In the genomic region with DNA sequence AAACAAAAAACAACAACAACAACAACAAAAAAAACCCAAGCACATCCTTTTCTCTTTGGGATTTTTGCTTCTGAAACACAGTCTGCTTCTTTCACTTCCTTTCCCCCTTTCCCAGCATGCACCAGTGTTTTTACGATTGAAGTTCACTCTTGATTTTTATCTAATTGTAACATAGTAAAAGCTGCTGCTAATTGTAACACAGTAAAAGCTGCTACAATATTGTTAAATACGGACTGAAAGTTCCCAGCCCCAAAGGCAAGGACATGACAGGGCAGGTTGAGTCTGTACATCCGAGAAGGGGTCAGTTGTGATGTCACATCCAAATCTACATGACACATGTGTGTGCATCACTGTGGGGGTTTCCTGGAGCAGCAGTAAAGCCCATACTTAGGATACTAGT, we compare ENCODE assay signal across 26 mouse cellular contexts. TPM values are rescaled to one million over a fixed set of nuclear protein-coding genes. Genes with fewer than 3 reads are reported as not detected.
DNase-seq lines count a peak whose midpoint lies in the region; ATAC-seq and TF ChIP-seq lines count a peak whose summit lies in the region.
"Had no signal": no experiment of that assay in that cellular context is flagged by ENCODE, and none has a peak within 500 bp of the region (broad histone marks: within the 10 kb centered on the region; RNA-seq: fewer than 3 reads in every experiment).

No protein-coding gene starts in this region.

- H3K4me2 ChIP-seq in liver, embryonic 12.5 days = no peak overlapping the region
- H3K4me2 ChIP-seq: heart, embryonic 15.5 days; hindbrain, embryonic 13.5 days had no signal

- DNase-seq in thymus, adult 2 months = peak; percentile 22
- no peak for DNase-seq in thymus, adult 18-20 months
- peak; percentile 71 for DNase-seq in MEL (ENCODE audit: low read depth, low spot score)
- DNase-seq in thymus, postnatal 14 days = no peak
- DNase-seq in layer of hippocampus, adult 11-12 months (ENCODE audit: low spot score) = no peak
- DNase-seq: adrenal gland, adult 8-10 months; adrenal gland, postnatal 36 days; cerebellum, adult 2 months; cerebellum, postnatal 10 days; gastrocnemius, adult 2 months; gastrocnemius, postnatal 25 days; heart, postnatal 14 days had no signal

- peak overlapping the region; percentile 62 for H3K9ac ChIP-seq in MEL (ENCODE audit: control insufficient read depth, low read depth, low read length, poor library complexity, severe bottlenecking)
- no peak overlapping the region for H3K9ac ChIP-seq in liver, embryonic 12.5 days
- H3K9ac ChIP-seq: heart, embryonic 15.5 days; hindbrain, embryonic 13.5 days had no signal

- H3K36me3 ChIP-seq in thymus, adult 2 months (ENCODE audit: control insufficient read depth, insufficient read depth, low read length) = no peaks in the 10 kb centered on the region
- peaks cover 0 to 49% of the 10 kb centered on the region in 2 experiments; a peak in 2 of 4 replicates for H3K36me3 ChIP-seq in MEL (ENCODE audit: control insufficient read depth in 1 of 2, insufficient read depth in 2 of 2, low read length in 2 of 2)
- H3K36me3 ChIP-seq in liver, embryonic 12.5 days = no peaks in the 10 kb centered on the region
- H3K36me3 ChIP-seq: embryonic facial prominence, embryonic 10.5 days; forebrain, embryonic 10.5 days; heart, embryonic 10.5 days; heart, embryonic 15.5 days; hindbrain, embryonic 13.5 days had no signal

- no peak overlapping the region for H3K4me3 ChIP-seq in thymus, adult 2 months (ENCODE audit: control insufficient read depth, insufficient read depth, low read length)
- peak overlapping the region; percentile 32 to 34 for H3K4me3 ChIP-seq in MEL (ENCODE audit: control insufficient read depth in 1 of 2, insufficient read depth in 1 of 2, low read depth in 2 of 2, low read length in 2 of 2)
- H3K4me3 ChIP-seq in liver, embryonic 12.5 days = no peak overlapping the region
- H3K4me3 ChIP-seq: embryonic facial prominence, embryonic 10.5 days; erythroblast, embryonic 14.5 days; forebrain, embryonic 10.5 days; gastrocnemius, adult 2 months; heart, embryonic 10.5 days; heart, embryonic 15.5 days; hindbrain, embryonic 13.5 days had no signal

- peaks cover 9% of the 10 kb centered on the region; the same call in 1 of the 2 replicates for H3K4me1 ChIP-seq in thymus, adult 2 months (replicated peaks; ENCODE audit: control insufficient read depth, insufficient read depth, low read length)
- H3K4me1 ChIP-seq in MEL (ENCODE audit: control insufficient read depth in 1 of 2, insufficient read depth in 2 of 2, low read length in 2 of 2) = peaks cover 31 to 75% of the 10 kb centered on the region in 2 experiments
- H3K4me1 ChIP-seq in liver, embryonic 12.5 days = no peaks in the 10 kb centered on the region
- H3K4me1 ChIP-seq: hindbrain, embryonic 13.5 days had no signal

- TF ChIP-seq POLR2A in thymus, adult 2 months (IDR thresholded peaks at IDR 0.05; ENCODE audit: control insufficient read depth, extremely low read depth, insufficient read depth, low read length, poor library complexity) = no peak
- TF ChIP-seq POLR2A in MEL (IDR thresholded peaks at IDR 0.05; ENCODE audit: control insufficient read depth in 1 of 2, insufficient read depth in 1 of 2, low read depth in 1 of 2, low read length in 2 of 2, poor library complexity in 1 of 2) = no peak

- 52% methylated on average over 3 of the region's 3 CpGs for WGBS in thymus, adult 2 months
- 39% methylated on average over 3 of the region's 3 CpGs for WGBS in liver, embryonic 12.5 days (ENCODE audit: insufficient replicate concordance)

- no peaks in the 10 kb centered on the region for H3K27me3 ChIP-seq in thymus, adult 2 months (ENCODE audit: control insufficient read depth, insufficient read depth, low read length)
- H3K27me3 ChIP-seq in MEL (ENCODE audit: control insufficient read depth in 1 of 2, insufficient read depth in 2 of 2, low read length in 2 of 2) = no peaks in the 10 kb centered on the region
- H3K27me3 ChIP-seq in liver, embryonic 12.5 days (replicated peaks) = peaks cover 73% of the 10 kb centered on the region

- no peak for TF ChIP-seq CTCF in thymus, adult 2 months (IDR thresholded peaks at IDR 0.05; ENCODE audit: borderline replicate concordance, control insufficient read depth, extremely low read depth, insufficient read depth, low read length, poor library complexity)
- TF ChIP-seq CTCF in MEL (IDR thresholded peaks at IDR 0.05 in 2 of 3, conservative IDR thresholded peaks at IDR 0.05 in 1 of 3; ENCODE audit: control insufficient read depth in 1 of 3, insufficient read depth in 1 of 3, low read depth in 2 of 3, low read length in 3 of 3, poor library complexity in 1 of 3, severe bottlenecking in 1 of 3) = no peak

- peak; percentile 38 for ATAC-seq in inflammation-experienced regulatory T-cells, adult 6 months
- no peak for ATAC-seq in liver, embryonic 12.5 days
- ATAC-seq: forebrain, embryonic 14.5 days; hindbrain, postnatal 0 days; intestine, embryonic 16.5 days had no signal

- no peak overlapping the region for H3K27ac ChIP-seq in thymus, adult 2 months (ENCODE audit: control insufficient read depth, insufficient read depth, low read length)
- H3K27ac ChIP-seq in MEL (ENCODE audit: control insufficient read depth, low read depth, low read length) = peak overlapping the region; percentile 97
- H3K27ac ChIP-seq in liver, embryonic 12.5 days = no peak overlapping the region
- H3K27ac ChIP-seq: embryonic facial prominence, embryonic 10.5 days; forebrain, embryonic 10.5 days; heart, embryonic 10.5 days; heart, embryonic 15.5 days; hindbrain, embryonic 13.5 days; hindbrain, postnatal 0 days had no signal

- TF ChIP-seq EP300 in MEL (IDR thresholded peaks at IDR 0.05; ENCODE audit: low read depth in 1 of 2, low read length in 2 of 2) = peak in 1 of 2 experiments; percentile 52; a peak in 1 of 4 replicates

- TF ChIP-seq RAD21 in MEL (IDR thresholded peaks at IDR 0.05; ENCODE audit: low read depth, low read length) = no peak

- no peaks in the 10 kb centered on the region for H3K9me3 ChIP-seq in MEL (replicated peaks; ENCODE audit: insufficient read depth, low read length)
- no peaks in the 10 kb centered on the region for H3K9me3 ChIP-seq in liver, embryonic 12.5 days (replicated peaks)
- H3K9me3 ChIP-seq: embryonic facial prominence, embryonic 10.5 days; forebrain, embryonic 10.5 days; heart, embryonic 10.5 days; heart, embryonic 15.5 days; hindbrain, embryonic 13.5 days had no signal

- H3K79me2 ChIP-seq in MEL (ENCODE audit: control insufficient read depth, insufficient read depth, low read length, poor library complexity) = peaks cover 6% of the 10 kb centered on the region; the same call in 1 of the 2 replicates

TF ChIP-seq in MEL, 35 proteins besides CTCF, POLR2A, EP300 and RAD21 (continues in another document):
- TF ChIP-seq MYB (IDR thresholded peaks at IDR 0.05; ENCODE audit: low read depth, low read length) (0 out of 2 replicates have a peak, but pooled peaks have one; percentile 9), CHD1 (IDR thresholded peaks at IDR 0.05; ENCODE audit: low read depth, low read length) (0 out of 2 replicates have a peak, but pooled peaks have one; percentile 71), TCF12 (IDR thresholded peaks at IDR 0.05; ENCODE audit: low read depth, low read length) (0 out of 2 replicates have a peak, but pooled peaks have one; percentile 16), MYC (IDR thresholded peaks at IDR 0.05; ENCODE audit: low read depth, low read length) (no peak), E2F4 (IDR thresholded peaks at IDR 0.05; ENCODE audit: borderline replicate concordance, low read depth, low read length) (no peak), TBP (IDR thresholded peaks at IDR 0.05; ENCODE audit: low read depth, low read length) (no peak; the same call in 1 of the 2 replicates), MAFK (IDR thresholded peaks at IDR 0.05; ENCODE audit: borderline replicate concordance, low read depth, low read length) (no peak), MXI1 (IDR thresholded peaks at IDR 0.05; ENCODE audit: low read depth, low read length) (no peak; the same call in none of the 2 replicates), KAT2A (conservative IDR thresholded peaks at IDR 0.05; ENCODE audit: low read depth, low read length) (no peak), ZMIZ1 (IDR thresholded peaks at IDR 0.05; ENCODE audit: low read depth, low read length) (no peak), JUND (IDR thresholded peaks at IDR 0.05; ENCODE audit: low read depth, low read length) (0 out of 2 replicates have a peak, but pooled peaks have one; percentile 18), POLR2AphosphoS5 (IDR thresholded peaks at IDR 0.05; ENCODE audit: borderline replicate concordance, low read depth, low read length) (no peak), TAL1 (IDR thresholded peaks at IDR 0.05; ENCODE audit: low read length) (no peak), ELF1 (IDR thresholded peaks at IDR 0.05; ENCODE audit: low read depth, low read length) (0 out of 2 replicates have a peak, but pooled peaks have one; percentile 39), GATA1 (IDR thresholded peaks at IDR 0.05; ENCODE audit: low read depth, low read length) (no peak; the same call in 1 of the 2 replicates), UBTF (IDR thresholded peaks at IDR 0.05; ENCODE audit: borderline replicate concordance, insufficient read depth, low read depth, low read length) (no peak), ZC3H11A (IDR thresholded peaks at IDR 0.05; ENCODE audit: low read depth, low read length) (no peak), SMC3 (IDR thresholded peaks at IDR 0.05; ENCODE audit: low read depth, low read length) (no peak), NRF1 (IDR thresholded peaks at IDR 0.05; ENCODE audit: insufficient read depth, low read depth, low read length, poor library complexity, severe bottlenecking) (no peak), USF1 (IDR thresholded peaks at IDR 0.05; ENCODE audit: low read depth, low read length) (no peak), ZNF384 (IDR thresholded peaks at IDR 0.05; ENCODE audit: low read depth, low read length) (0 out of 2 replicates have a peak, but pooled peaks have one; percentile 40)

RNA-seq across cellular contexts. Expression of a gene that starts 55.7 kb away (rescaled TPM):
- 14.9 and 19.3 TPM in 2 replicates for polyA plus RNA-seq in thymus, adult 2 months (2012; rRNA removed)
- 49.8 and 52.1 TPM in 2 replicates for total RNA-seq in MEL (2012; rRNA removed)
- 100 to 1,000 TPM in 1 of 2 experiments, 10 to 100 TPM in 1; 46.4 to 137 TPM for polyA plus RNA-seq in MEL (2012; ENCODE audit: insufficient read depth in 1 of 2, insufficient read length in 2 of 2, low read depth in 1 of 2, low replicate concordance in 2 of 2, missing spikeins in 1 of 2)
- 1 to 10 TPM; 8.1 to 9.6 (median 8.4) TPM for polyA plus RNA-seq in inflammation-experienced regulatory T-cells, adult 6 months (2017; shearing (Covaris generic))
- 9.1 and 9.7 TPM in 2 replicates for polyA plus RNA-seq in liver, embryonic 12.5 days (2016; fragmentation: Nextera tagmentation; extraction: Ambion mirVana)

RNA-seq across cellular contexts. Expression of a gene that starts 56.9 kb away (rescaled TPM):
- 0.04 TPM in 1 of 2 replicates, not detected in the other for polyA plus RNA-seq in thymus, adult 2 months (2012; rRNA removed)
- total RNA-seq in MEL (2012; rRNA removed) = 0.07 and 0.08 TPM in 2 replicates
- not detected for polyA plus RNA-seq in MEL (2012; ENCODE audit: insufficient read depth in 1 of 2, insufficient read length in 2 of 2, low read depth in 1 of 2, low replicate concordance in 2 of 2, missing spikeins in 1 of 2)
- polyA plus RNA-seq in inflammation-experienced regulatory T-cells, adult 6 months (2017; shearing (Covaris generic)) = not detected
- 0.05 and 0.11 TPM in 2 replicates for polyA plus RNA-seq in liver, embryonic 12.5 days (2016; fragmentation: Nextera tagmentation; extraction: Ambion mirVana)
- total RNA-seq: granulocyte monocyte progenitor cell, adult 5-6 weeks; heart, postnatal 14 days; hematopoietic stem cell, adult 5-6 weeks had no signal
- polyA plus RNA-seq: C2C12; erythroblast, embryonic 14.5 days; heart, embryonic 15.5 days; intestine, embryonic 16.5 days had no signal

Comparison
In these comparisons a context has a peak if more than half of its experiments do, and no peak if none do; other contexts are left out.
1. DNase-seq: peak in thymus, adult 2 months (single experiment) and MEL (single experiment); none in thymus, adult 18-20 months (0 of 2), thymus, postnatal 14 days (single experiment) and layer of hippocampus, adult 11-12 months (single experiment).
2. H3K4me3 ChIP-seq: peak in MEL (2 of 2); none in thymus, adult 2 months (single experiment) and liver, embryonic 12.5 days (single experiment).